Mouse (Mus musculus): ENCODE data around the gene Pax4. TPM values are rescaled to one million over a fixed set of nuclear protein-coding genes. Genes with fewer than 3 reads are reported as not detected.

Pax4 gene
- not detected for polyA plus RNA-seq (2017; shearing (Covaris generic))

DNA sequence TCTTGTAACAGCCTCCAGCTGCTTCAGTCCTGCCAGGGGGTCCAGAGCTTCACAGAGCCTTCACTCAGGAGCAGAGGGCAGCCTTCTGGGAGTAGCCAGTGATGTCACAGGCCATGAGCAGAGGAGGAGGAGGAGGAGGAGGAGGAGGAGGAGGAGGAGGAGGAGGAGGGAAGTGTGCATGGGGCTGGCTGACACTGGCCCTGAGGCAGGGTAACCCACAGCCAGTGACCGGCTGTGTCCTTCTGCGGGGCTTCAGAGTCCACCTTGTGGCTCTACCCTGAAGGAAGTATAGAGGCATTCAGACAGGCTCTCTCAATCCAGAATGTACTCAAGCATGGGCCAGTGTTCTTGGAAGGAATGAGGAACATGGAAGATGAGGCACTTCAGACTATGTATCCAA lies at the start of gene Pax4:
Gene Pax4 (minus strand): TSS at position 101 of the 400 bp plus-strand sequence.

DNA sequence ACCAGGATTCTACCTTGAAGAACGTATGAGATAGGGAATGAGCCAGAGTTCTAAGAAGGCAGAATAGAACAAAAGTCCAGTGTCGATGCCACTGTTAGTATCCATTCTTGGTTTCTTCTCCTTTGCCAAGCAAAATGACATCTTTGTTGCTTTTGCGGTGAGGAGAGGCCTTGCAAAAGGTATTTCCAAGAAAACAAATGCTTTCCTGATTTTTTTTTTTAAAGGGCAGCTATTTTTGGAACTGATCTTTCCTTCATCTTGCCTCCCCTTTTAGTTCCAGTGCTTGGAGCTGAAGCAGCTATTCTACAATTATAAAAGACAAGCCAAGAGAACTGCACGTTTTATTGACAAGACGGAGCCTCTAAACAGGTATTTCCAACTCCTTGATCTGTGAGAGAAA lies 25.7 kb upstream of the Pax4 start, which contains the start of gene Snd1:
Gene Snd1 (plus strand): TSS at position 301 of the 400 bp plus-strand sequence.

DNA sequence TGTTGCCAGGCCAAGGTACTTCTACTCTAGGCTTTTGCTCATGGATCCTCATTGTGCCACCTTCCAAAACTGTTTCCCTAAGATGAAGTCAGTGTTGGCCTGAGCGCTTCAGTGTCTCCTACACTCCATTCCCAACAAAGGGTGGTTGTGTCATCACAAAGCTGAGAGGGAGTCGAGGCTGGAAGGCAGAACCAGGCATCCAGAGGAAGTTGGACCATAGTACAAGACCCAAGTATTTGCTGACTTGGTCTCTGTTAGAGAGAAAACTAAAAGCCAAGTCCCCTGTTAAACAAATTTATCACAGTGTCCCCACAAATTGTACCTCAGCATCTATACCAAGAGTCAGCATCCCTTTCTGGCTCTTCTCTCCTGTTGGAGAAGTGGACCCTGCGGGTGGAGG lies 20.9 kb downstream of the Pax4 start, which contains the start of gene Gcc1:
Gene Gcc1 (minus strand): TSS at position 101 of the 400 bp plus-strand sequence.

DNA sequence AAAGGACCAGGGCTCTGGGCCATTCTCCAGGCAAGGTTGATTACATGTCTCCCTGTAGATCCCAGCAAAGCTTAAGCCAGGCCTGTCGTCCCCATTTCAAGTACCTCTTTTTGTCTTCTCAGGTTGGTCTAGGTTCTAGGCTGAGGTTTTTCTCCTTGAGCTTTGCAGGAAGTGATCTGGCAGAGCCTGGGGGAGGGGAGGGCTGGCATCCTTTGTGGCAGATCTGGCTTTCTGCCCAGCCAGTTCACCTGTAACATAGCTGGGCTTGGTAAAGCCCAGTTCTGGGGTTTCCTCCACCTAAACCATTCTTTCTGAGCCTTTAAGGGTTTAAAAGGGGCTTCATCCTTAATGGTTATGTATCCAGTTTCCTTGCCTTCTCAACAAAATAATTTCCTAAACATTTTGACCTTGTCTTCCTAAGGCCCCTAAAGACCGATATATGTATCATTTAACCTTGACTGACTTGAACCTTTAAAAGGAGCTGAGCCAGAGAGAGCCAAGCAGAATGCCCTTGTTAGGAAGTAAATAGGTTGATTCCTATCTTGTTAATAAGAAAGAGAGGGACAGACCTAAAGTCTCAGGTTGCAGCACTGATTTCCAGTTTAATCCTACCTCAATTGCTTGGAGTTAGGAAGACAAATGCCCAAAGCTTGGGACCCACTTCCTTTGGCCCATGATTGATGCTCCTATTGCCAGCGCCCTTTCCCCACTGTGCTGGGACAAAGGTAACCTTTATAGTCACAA lies 21.9 kb downstream of the Pax4 start, which contains the start of gene Fscn3:
Gene Fscn3 (plus strand): TSS at position 694 of the 744 bp plus-strand sequence.

DNA sequence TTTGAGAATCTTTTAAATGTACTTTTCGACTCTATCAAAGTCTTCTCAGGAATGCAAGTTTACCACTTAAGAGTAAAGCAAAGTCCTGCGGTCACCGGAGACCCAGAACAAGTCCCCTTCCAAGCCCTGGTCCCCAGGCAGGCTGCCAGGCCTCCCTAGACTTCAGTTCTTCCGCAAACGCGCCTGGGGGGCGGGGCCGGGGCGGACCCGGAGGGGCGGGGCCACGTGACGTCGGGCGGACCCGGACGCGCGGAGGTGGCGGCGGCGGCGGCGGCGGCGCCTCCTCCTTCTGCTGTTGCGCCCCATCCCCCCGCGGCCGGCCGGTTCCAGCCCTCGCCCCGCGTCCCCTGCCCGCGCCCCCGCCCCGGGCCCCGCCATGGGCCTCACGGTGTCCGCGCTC lies 25.8 kb downstream of the Pax4 start, which contains the start of gene Arf5:
Gene Arf5 (plus strand): TSS at position 248 of the 400 bp plus-strand sequence.

DNA sequence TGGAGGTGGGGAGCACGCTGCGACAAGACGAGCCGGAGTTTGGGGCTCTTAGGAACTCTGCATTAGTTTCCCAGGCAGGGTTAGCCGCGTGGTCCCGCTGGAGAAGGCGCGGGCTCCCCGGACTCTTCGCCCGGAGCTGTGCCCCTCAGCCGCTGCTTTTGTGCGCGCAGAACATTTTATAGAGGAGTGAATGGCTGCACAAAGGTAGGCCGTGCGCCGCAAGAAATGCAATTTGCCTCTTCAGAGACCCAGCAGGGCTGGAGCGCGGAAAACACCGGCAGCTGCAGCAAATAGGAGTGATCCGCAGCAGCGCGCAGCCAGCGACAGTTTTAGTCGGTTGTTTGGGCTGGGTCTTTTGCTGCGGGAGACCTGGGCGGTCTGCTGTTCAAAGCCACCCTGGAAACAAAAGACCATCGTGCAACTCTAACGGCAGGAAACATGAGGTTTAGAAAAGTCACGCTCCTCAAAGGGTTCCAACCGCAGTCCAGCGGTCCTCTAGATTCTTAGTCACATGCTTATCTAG lies 51.4 kb downstream of the Pax4 start, which contains the start of gene Zfp800:
Gene Zfp800 (minus strand): TSS at position 325 of the 523 bp plus-strand sequence.

Other genes starting within 250 kb of the Pax4 start
- 35.3 TPM for gene Zfp800, start 51.3 kb downstream of the Pax4 start, polyA plus RNA-seq (2017; shearing (Covaris generic))
- 112 TPM for gene Arf5, start 25.8 kb downstream of the Pax4 start, polyA plus RNA-seq (2017; shearing (Covaris generic))
- not detected for gene Fscn3, start 21.6 kb downstream of the Pax4 start, polyA plus RNA-seq (2017; shearing (Covaris generic))
- 34.5 TPM for gene Gcc1, start 21.0 kb downstream of the Pax4 start, polyA plus RNA-seq (2017; shearing (Covaris generic))
- gene Snd1, start 25.8 kb upstream of the Pax4 start, polyA plus RNA-seq (2017; shearing (Covaris generic)) = 152 TPM

Data from inflammation-experienced regulatory T-cells, adult 16 weeks (primary cell).